Mouse (Mus musculus): ENCODE results near the gene Gnmt. TPM values are rescaled to one million over a fixed set of nuclear protein-coding genes. Genes with fewer than 3 reads are reported as not detected.
A peak's percentile ranks its signal among the peaks of the same experiment; 100 is the strongest.
"Not testable (repeated sequence)": the region's sequence is repeated elsewhere in the genome, so short reads cannot be mapped to it uniquely, and the experiment has no call there.

Gnmt gene
- polyA plus RNA-seq, 1 experiment from 2014 or later = 1.0 TPM

DNA sequence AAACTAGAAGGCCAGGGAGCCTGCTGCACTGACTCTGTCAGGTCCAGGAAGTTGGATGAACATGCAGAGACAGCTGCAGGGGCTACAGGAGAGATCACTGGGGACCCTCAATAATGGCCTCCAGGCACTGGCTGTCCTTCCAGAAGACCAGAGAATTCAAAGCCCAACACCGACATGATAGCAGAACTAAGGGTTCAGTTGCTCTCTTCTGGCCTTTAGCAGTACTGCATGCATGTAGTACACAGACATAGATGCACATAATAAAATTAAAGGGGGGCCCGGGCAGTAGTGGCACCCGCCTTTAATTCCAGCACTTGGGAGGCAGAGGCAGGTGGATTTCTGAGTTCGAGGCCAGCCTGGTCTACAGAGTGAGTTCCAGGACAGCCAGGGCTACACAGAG lies 42.1 kb upstream of the Gnmt start:
- Histone ChIP-seq H3K27me3 (ENCODE audit: control insufficient read depth, insufficient read depth, low read length) (no peaks in the 10 kb centered on the region), H3K4me1 (ENCODE audit: control insufficient read depth, insufficient read depth, low read length) (peaks cover 7% of the 10 kb centered on the region), H3K4me2 (no peak overlapping the region), H3K27ac (ENCODE audit: low read depth, low read length) (no peak overlapping the region), H3K9me3 (replicated peaks; ENCODE audit: control insufficient read depth, low read length) (no peaks in the 10 kb centered on the region), H3K4me3 (ENCODE audit: low read depth, low read length) (no peak overlapping the region), H3K9ac (ENCODE audit: low read depth, low read length) (no peak overlapping the region), H3K36me3 (ENCODE audit: control insufficient read depth, insufficient read depth, low read length) (peaks cover 9% of the 10 kb centered on the region)
- no peak for ATAC-seq (replicated peaks; ENCODE audit: insufficient number of reproducible peaks, low FRiP score, low TSS enrichment)
- 87% methylated on average over 4 of the region's 4 CpGs for WGBS (ENCODE audit: insufficient replicate concordance)

DNA sequence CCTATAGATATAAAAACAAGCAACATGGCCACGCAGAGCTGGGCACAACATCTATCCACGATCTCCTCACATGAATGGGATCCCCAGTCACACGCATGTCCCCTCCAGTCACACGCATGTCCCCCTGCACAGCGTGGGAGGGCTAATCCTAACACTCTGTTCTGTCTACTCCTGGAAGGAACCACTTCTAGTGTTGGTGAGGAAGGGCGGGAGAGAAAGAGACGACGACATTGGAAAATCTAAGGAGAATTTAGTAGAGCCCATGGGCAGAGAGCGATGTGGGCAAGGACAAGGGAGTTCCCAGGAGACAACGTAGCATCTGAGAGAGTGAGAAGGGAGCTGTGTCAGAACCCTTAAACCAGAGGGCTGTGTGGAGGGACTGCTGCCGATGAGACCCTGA lies 41.6 kb upstream of the Gnmt start:
- ATAC-seq (replicated peaks; ENCODE audit: insufficient number of reproducible peaks, low FRiP score, low TSS enrichment) = no peak
- Histone ChIP-seq H3K4me3 (ENCODE audit: low read depth, low read length) (no peak overlapping the region), H3K27me3 (ENCODE audit: control insufficient read depth, insufficient read depth, low read length) (no peaks in the 10 kb centered on the region), H3K9ac (ENCODE audit: low read depth, low read length) (peak overlapping the region; percentile 28; the same call in 1 of the 2 replicates), H3K4me1 (ENCODE audit: control insufficient read depth, insufficient read depth, low read length) (peaks cover 7% of the 10 kb centered on the region), H3K36me3 (ENCODE audit: control insufficient read depth, insufficient read depth, low read length) (peaks cover 4% of the 10 kb centered on the region), H3K27ac (ENCODE audit: low read depth, low read length) (no peak overlapping the region), H3K9me3 (replicated peaks; ENCODE audit: control insufficient read depth, low read length) (no peaks in the 10 kb centered on the region), H3K4me2 (no peak overlapping the region)
- 86% methylated on average over 11 of the region's 11 CpGs for WGBS (ENCODE audit: insufficient replicate concordance)

- ATAC-seq (replicated peaks; ENCODE audit: insufficient number of reproducible peaks, low FRiP score, low TSS enrichment) = no peak
- H3K27me3 ChIP-seq (ENCODE audit: control insufficient read depth, insufficient read depth, low read length) = peaks cover 3% of the 10 kb centered on the region; the same call in 1 of the 2 replicates
- H3K4me2 ChIP-seq = no peak overlapping the region
- no peak overlapping the region for H3K27ac ChIP-seq (ENCODE audit: low read depth, low read length)
- H3K9ac ChIP-seq (ENCODE audit: low read depth, low read length) = no peak overlapping the region
- WGBS (ENCODE audit: insufficient replicate concordance) = 56% methylated on average over 8 of the region's 8 CpGs
- no peak overlapping the region for H3K4me3 ChIP-seq (ENCODE audit: low read depth, low read length)
- peaks cover 4% of the 10 kb centered on the region; the same call in 1 of the 2 replicates for H3K4me1 ChIP-seq (ENCODE audit: control insufficient read depth, insufficient read depth, low read length)
- no peaks in the 10 kb centered on the region for H3K9me3 ChIP-seq (replicated peaks; ENCODE audit: control insufficient read depth, low read length)
- no peaks in the 10 kb centered on the region for H3K36me3 ChIP-seq (ENCODE audit: control insufficient read depth, insufficient read depth, low read length)
These were observed 38.9 kb upstream of the Gnmt start for GRCm38 (mm10) chr17:46767868-46768267.

DNA sequence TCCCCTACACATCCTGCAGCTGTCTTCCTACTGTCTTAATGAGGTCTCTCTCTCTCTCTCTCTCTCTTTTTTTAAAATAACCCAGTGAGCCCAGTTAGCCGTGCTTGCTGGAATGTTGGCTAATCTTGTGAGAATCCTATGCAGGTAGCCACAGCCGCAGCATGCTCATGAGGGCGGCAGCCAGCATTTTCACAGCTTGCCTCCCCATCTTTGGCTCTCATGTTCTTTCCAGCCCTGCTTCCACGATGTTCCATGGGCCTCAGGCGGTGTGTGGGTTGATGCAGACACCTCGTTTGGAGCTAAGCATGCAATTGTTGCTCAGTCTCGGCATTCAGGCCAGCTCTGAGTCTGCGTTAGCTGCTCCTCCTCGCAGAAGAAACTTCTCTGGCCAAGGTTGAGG lies 35.9 kb upstream of the Gnmt start:
- not testable (repeated sequence) for H3K36me3 ChIP-seq (ENCODE audit: control insufficient read depth, insufficient read depth, low read length); H3K4me2 ChIP-seq; ATAC-seq (replicated peaks; ENCODE audit: insufficient number of reproducible peaks, low FRiP score, low TSS enrichment); H3K27ac ChIP-seq (ENCODE audit: low read depth, low read length); H3K9ac ChIP-seq (ENCODE audit: low read depth, low read length); H3K27me3 ChIP-seq (ENCODE audit: control insufficient read depth, insufficient read depth, low read length); H3K4me1 ChIP-seq (ENCODE audit: control insufficient read depth, insufficient read depth, low read length); H3K4me3 ChIP-seq (ENCODE audit: low read depth, low read length); H3K9me3 ChIP-seq (replicated peaks; ENCODE audit: control insufficient read depth, low read length)
- 61% methylated on average over 8 of the region's 9 CpGs for WGBS (ENCODE audit: insufficient replicate concordance)

- WGBS (ENCODE audit: insufficient replicate concordance) = 52% methylated on average over 2 of the region's 2 CpGs
- Histone ChIP-seq H3K27ac (ENCODE audit: low read depth, low read length) (no peak within 1 kb of the TSS), H3K4me3 (ENCODE audit: low read depth, low read length) (no peak within 1 kb of the TSS), H3K9ac (ENCODE audit: low read depth, low read length) (no peak within 1 kb of the TSS), H3K4me2 (no peak within 1 kb of the TSS), H3K27me3 (ENCODE audit: control insufficient read depth, insufficient read depth, low read length) (peaks cover 3% of the 10 kb centered on the region; the same call in 1 of the 2 replicates), H3K9me3 (replicated peaks; ENCODE audit: control insufficient read depth, low read length) (no peaks in the 10 kb centered on the region), H3K36me3 (ENCODE audit: control insufficient read depth, insufficient read depth, low read length) (no peaks in the 10 kb centered on the region), H3K4me1 (ENCODE audit: control insufficient read depth, insufficient read depth, low read length) (no peaks in the 10 kb centered on the region)
- 0 out of 2 replicates have a peak, but pooled peaks have one; percentile 35 for ATAC-seq (replicated peaks; ENCODE audit: insufficient number of reproducible peaks, low FRiP score, low TSS enrichment)
These were observed 34.6 kb upstream of the Gnmt start, which contains the start of gene Ptcra for GRCm38 (mm10) chr17:46763544-46763943. Gene Ptcra (minus strand): TSS chr17:46763712.

- no peaks in the 10 kb centered on the region for H3K36me3 ChIP-seq (ENCODE audit: control insufficient read depth, insufficient read depth, low read length)
- no peaks in the 10 kb centered on the region; the same call in 1 of the 2 replicates for H3K9me3 ChIP-seq (replicated peaks; ENCODE audit: control insufficient read depth, low read length)
- ATAC-seq (replicated peaks; ENCODE audit: insufficient number of reproducible peaks, low FRiP score, low TSS enrichment) = no peak
- H3K4me3 ChIP-seq (ENCODE audit: low read depth, low read length) = no peak overlapping the region
- H3K4me2 ChIP-seq = no peak overlapping the region
- H3K27me3 ChIP-seq (ENCODE audit: control insufficient read depth, insufficient read depth, low read length) = peaks cover 2% of the 10 kb centered on the region; the same call in 1 of the 2 replicates
- H3K9ac ChIP-seq (ENCODE audit: low read depth, low read length) = no peak overlapping the region
- no peaks in the 10 kb centered on the region for H3K4me1 ChIP-seq (ENCODE audit: control insufficient read depth, insufficient read depth, low read length)
- H3K27ac ChIP-seq (ENCODE audit: low read depth, low read length) = no peak overlapping the region
- 80% methylated on average over 12 of the region's 12 CpGs for WGBS (ENCODE audit: insufficient replicate concordance)
These were observed 29.8 kb upstream of the Gnmt start for GRCm38 (mm10) chr17:46758753-46759152.

DNA sequence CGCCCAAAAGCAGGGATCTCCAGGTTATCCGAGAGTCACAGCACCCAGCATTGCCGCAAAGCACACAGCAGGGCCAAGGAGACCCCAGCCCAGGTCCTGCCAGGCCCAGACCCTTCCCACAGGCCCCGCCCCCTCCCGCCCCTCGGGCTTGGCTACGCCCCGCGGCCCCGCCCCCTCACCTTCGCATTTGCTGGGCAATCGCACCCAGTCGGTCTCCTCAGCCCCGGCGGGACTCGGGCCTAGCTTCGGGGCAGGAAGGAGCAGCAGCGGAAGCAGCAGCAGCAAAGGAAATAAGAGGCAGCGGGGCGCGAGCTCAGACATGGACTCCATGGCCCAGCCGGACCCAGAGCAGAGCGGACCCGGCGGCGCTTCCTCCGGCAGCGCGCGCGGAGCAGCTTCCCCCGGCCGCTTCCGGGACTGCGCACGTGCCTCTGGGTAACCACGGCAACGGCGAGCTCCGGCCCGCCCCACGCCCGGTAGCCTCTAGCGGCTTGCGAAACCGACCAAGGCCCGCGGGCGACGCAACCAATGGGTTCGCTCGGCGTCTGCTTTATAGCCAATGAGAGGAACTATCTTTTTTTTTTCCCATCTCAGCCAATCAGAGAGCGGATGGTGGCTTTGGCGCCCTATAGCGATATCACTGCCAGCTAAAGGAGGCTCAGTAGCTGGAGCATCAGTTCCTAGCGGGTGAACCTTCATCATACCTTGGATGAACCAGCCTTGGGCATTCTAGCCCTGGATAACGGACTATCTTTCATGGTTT lies 23.0 kb upstream of the Gnmt start, which contains the start of gene Cnpy3:
Cnpy3 (minus strand) TSS at position 421 of the 763 bp plus-strand sequence.
- ATAC-seq (replicated peaks; ENCODE audit: insufficient number of reproducible peaks, low FRiP score, low TSS enrichment) = peak; percentile 98
- H3K36me3 ChIP-seq (ENCODE audit: control insufficient read depth, insufficient read depth, low read length) = no peaks in the 10 kb centered on the region
- H3K4me2 ChIP-seq = peak within 1 kb of the TSS; percentile 75
- 1% methylated on average over 57 of the region's 58 CpGs for WGBS (ENCODE audit: insufficient replicate concordance)
- no peaks in the 10 kb centered on the region; the same call in 1 of the 2 replicates for H3K9me3 ChIP-seq (replicated peaks; ENCODE audit: control insufficient read depth, low read length)
- H3K27ac ChIP-seq (ENCODE audit: low read depth, low read length) = peak within 1 kb of the TSS; percentile 74
- peak within 1 kb of the TSS; percentile 77 for H3K9ac ChIP-seq (ENCODE audit: low read depth, low read length)
- peak within 1 kb of the TSS; percentile 67 for H3K4me3 ChIP-seq (ENCODE audit: low read depth, low read length)
- H3K27me3 ChIP-seq (ENCODE audit: control insufficient read depth, insufficient read depth, low read length) = no peaks in the 10 kb centered on the region
- H3K4me1 ChIP-seq (ENCODE audit: control insufficient read depth, insufficient read depth, low read length) = peaks cover 7% of the 10 kb centered on the region

DNA sequence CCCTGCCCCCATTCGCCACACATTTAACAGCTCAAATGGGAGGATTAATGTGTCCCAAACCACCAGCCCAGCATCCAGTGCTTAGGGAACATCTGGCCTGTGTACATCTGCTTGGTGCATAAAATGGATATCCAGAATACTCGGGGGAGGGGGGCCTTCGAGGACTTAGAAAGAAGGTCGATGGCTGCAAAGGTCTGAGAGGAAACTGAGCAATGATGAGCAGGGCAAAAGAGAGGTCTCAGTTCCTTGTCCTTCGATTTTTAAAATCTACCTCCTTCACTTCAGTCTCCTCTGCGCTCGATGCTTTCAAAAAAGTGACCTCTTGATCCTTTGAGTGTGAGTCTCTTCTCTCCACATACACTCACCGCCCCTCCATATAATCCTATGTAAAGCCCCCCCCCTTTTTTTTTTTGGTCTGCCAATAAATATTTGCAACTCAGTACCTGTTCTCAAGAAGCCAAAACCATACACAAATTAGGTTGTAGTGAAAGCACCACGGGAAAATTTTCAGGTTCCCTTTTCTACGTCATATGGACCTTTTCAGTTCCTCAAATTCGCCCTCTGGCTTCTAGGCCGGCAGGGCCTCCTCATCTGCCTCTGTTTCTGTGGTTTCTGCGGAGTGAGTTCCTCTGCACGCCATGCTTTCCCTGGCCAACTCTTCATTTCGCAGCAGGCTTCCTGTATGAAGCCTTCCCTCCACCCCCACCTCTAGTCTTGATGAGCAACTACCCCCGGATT lies 22.3 kb upstream of the Gnmt start:
- Histone ChIP-seq H3K9me3 (replicated peaks; ENCODE audit: control insufficient read depth, low read length) (no peaks in the 10 kb centered on the region; the same call in 1 of the 2 replicates), H3K36me3 (ENCODE audit: control insufficient read depth, insufficient read depth, low read length) (no peaks in the 10 kb centered on the region), H3K9ac (ENCODE audit: low read depth, low read length) (peak overlapping the region; percentile 77), H3K4me1 (ENCODE audit: control insufficient read depth, insufficient read depth, low read length) (peaks cover 7% of the 10 kb centered on the region), H3K27me3 (ENCODE audit: control insufficient read depth, insufficient read depth, low read length) (no peaks in the 10 kb centered on the region), H3K27ac (ENCODE audit: low read depth, low read length) (peak overlapping the region; percentile 74), H3K4me3 (ENCODE audit: low read depth, low read length) (peak overlapping the region; percentile 67), H3K4me2 (peak overlapping the region; percentile 75)
- 30% methylated on average over 16 of the region's 16 CpGs for WGBS (ENCODE audit: insufficient replicate concordance)
- ATAC-seq (replicated peaks; ENCODE audit: insufficient number of reproducible peaks, low FRiP score, low TSS enrichment) = no peak; the same call in 1 of the 2 replicates
